Mouse (Mus musculus) layer of hippocampus, postnatal 25 days (tissue): ENCODE measurements around the gene Klhdc3. TPM values are rescaled to one million over a fixed set of nuclear protein-coding genes. Genes with fewer than 3 reads are reported as not detected.

Experiments used
- DNase-seq, 2 experiments: peaks; one replicate each; pipeline ENCODE4 v3.0.0; 2022; ENCODE audit warnings: mixed read lengths in 2 of 2, low spot score in 1 of 2; ENCODE audit errors: extremely low spot score in 1 of 2
- total RNA-seq, 2 experiments: library from RNA; stranded (reverse); gene quantifications; 2 replicates each; pipeline ENCODE4 v1.2.3; 2021

Klhdc3 gene
- total RNA-seq, 2 experiments from 2014 or later = 180 to 197 TPM

DNA sequence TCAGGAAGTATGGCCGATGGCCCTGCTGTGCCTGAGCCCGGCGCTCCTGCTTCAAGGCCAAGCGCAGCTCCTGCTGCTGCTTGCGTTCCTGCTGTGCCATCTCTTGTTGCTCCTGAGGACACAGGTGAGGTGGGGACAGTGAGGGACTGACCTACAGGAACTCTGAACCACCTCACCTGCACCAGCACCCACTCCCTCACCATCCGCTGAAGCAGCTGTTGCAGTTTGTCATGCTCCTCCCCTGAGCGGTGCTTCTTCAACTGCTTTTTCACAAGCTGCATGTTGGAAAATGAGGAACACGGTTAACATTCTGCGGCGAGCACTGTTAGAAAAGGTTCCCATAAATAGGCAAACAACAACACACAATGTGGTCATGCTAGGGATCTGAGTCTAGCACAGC, 10.8 kb downstream of the Klhdc3 start:
- DNase-seq = no peak

DNA sequence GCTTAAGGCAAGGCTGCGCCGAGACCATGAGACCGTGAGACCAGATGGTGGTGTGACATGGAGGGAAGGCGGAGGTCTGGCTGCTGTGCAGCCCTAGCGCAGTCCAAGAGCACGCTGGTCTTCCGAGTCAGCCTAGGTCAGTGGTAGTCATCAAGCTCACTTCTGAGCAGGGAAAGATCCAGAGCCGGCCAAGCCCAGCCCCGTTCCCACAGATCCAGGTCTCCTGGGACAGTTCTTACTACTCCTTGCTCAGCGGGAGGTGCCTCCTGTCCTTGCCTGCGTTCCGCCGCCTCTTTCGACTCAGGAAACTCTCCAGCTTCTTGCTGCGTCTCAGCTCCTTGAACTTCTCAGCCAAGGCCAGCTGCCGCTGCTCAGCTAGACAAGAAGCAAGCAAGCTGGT, 13.0 kb downstream of the Klhdc3 start:
- DNase-seq = no peak

DNA sequence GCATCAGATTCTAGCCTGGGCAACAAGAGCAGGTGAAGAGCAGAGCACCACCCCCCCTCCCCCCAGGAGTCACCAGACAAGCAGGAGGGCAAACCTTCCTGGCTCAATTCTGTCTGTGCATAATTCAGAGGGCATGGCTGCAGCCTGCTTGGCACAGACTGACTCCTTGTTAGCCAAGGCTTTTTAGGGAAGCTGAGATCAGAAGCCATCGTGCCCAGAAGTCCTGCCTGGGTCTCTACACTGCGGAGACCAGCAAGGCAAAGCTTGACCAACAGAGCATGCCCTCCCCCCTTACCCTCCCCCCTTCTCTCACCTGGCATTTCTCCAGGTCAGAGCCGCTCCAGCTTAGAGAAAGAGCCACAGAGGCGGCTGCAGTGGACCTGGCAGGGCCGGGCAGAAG, 18.0 kb downstream of the Klhdc3 start:
- no peak for DNase-seq

DNA sequence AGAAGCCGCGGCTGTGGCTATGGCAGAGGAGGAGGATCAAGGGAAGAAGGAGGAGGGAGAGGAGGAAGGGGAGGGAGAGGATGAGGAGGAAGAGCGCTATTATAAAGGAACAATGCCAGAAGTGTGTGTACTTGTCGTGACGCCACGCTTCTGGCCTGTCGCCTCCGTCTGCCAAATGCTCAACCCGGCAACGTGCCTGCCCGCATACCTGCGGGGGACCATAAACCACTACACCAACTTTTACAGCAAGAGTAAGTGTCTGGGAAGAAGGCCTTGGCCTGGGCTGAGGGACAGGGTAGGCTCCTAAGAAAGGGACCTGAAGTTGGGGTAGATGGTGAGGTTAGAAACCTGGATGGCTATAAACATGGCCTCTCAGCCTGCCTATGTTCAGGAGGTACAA, 18.7 kb downstream of the Klhdc3 start:
- no peak for DNase-seq

DNA sequence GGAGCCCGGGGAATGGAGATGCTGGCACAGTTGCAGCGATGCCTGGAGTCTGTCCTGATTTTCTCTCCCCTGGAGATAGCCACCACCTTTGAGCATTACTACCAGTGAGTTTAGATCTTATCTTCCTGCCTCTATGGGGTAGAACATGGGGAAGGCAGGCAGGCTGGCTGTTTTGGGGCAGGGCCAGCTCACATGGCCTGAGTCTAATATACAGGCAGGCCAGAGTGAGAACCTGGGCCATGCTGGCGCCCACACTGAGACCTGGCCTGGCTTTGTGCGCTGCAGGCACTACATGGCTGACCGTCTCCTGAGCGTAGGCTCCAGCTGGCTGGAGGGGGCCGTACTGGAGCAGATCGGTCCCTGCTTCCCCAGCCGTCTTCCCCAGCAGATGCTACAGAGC, 19.4 kb downstream of the Klhdc3 start:
- DNase-seq = no peak

DNA sequence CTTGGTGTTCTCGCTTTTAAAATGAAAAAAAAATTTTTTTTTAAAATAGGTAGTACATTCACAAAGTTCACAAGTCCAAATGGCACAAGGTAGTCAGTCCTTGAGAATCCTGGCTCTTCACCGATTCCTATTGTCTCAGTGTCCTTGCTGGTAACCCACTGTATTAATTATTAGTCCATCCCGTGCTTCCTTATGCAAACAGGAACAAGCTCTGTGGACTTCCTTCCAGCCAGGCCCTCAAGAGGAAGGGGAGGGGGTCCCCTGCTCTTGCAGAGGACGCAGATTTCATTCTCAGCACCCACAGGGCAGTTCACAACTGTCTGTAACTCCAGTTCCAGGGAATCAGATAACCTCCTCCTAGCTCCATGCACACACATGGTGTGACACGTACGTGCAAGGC, 24.7 kb downstream of the Klhdc3 start:
- DNase-seq = no peak

DNA sequence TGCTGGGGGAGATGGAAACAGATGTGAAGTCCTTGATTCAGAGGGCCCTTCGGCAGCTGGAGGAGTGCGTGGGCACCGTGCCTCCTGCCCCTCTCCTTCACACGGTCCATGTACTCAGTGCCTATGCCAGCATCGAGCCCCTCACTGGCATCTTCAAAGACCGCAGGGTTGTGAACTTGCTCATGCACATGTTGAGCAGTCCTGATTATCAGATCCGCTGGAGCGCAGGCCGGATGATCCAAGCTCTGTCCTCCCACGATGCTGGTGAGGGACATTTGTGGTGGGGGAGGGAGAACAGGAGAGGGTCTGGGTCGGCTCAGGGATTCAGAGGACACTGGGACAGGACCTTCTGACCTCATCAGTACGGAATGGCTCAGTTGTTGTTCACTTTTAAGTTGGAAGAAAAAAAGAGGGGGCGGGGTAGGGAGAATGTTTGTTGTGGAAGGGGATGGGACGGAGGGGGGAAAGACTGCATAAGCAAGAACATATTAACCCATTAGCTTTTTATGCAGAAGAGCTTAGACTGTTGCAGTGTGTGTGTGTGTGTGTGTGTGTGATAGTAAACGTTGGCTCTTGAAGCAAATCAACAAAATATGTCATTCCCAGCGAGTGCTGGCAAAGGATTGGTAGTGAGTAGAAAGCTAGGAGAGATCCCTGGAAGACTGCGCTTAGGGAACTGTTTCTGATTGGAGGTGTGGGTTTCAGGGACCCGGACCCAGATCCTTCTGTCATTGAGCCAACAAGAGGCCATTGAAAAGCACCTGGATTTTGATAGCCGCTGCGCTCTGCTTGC, 28.8 kb downstream of the Klhdc3 start:
- no peak for DNase-seq

DNA sequence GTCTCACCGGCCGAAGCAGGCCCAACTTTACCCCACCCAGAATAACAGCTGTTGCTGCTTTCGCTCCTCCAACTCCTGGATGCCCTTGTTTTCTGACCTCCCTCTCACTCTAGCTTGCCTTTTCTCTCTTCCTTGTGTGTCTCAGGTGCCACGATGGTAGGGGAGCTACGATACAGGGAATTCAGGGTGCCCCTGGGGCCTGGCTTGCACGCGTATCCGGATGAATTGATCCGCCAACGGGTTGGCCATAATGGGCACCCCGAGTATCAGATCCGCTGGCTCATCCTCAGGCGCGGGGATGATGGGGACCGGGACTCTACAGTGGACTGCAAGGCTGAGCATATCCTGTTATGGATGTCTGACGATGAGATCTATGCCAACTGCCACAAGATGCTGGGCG, 29.4 kb downstream of the Klhdc3 start:
- no peak for DNase-seq

DNA sequence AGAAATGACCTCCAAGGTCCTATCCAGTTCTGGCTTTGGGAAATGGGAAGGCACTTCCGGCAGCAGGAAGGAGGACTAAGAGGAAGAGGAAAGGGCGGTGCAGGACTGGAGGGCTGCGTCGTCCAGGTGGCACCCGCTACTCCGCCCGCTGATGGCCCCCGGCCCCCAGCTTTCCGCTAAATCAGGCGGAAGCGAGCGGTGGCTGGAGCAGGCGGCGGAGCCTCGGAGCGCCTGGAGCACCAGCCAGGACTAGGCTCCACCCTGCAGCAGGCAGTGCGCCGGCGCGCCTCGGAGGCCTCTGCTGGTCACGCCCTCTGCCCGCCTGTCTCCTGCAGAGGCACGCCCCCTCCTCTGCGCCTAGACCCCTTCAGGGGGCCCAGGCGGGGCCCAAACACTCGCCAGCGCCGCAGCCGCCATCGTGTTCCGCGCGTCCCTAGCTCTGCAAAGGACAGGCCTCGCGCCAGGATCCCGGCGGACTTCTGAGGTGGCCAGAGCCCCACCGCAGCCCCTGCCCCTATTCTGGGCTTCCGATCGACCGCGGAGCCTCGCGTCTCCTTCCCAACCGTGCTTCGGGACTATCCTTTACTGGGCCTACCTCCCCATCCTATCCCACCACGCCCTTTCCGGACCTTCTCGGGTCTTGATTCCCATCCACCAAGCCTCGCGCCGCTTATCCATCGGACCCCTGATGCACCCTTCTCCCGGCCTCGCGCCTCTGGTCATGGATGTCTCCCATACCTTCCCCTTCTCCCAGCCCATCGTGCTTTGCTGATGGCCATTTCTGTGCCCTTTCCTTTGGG, 30.3 kb downstream of the Klhdc3 start, which contains the start of gene Cul7:
Gene Cul7, plus strand, starts transcription at position 106 of the 800 bp plus-strand sequence.
- DNase-seq = peak; percentile 79 to 81

DNA sequence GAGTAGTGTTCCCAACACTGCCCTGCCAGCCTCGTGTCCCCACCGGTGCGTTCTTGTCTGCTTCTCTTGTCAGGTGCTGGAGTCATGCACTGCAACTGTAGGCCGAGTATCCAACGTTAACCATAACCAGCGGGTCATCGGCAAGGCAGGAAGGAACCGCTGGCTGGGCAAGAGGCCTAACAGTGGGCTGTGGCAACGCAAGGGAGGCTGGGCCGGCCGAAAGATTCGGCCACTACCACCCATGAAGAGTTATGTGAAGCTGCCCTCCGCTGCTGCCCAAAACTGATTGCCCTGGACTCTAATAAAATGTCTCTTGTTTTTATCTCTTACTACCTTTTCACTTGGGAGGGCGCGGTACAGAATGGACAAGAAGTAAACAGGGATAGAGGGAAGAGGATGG, 30.9 kb downstream of the Klhdc3 start:
- DNase-seq = no peak

DNA sequence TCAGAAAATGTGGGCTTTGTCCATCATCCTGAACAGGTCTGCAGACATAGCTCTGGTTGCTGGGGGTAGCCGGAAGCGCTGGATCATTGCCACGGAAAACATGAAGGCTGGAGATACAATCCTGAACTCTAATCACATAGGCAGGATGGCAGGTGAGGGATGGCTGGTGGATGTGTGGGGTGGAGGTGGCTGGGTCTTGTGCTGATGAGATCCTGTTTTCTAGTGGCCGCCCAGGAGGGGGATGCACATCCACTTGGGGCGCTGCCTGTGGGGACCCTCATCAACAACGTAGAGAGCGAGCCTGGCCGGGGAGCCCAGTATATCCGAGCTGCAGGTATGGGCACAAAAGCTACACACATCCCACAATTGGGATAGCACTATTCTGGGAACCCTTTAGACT, 32.3 kb downstream of the Klhdc3 start:
- DNase-seq = no peak

DNA sequence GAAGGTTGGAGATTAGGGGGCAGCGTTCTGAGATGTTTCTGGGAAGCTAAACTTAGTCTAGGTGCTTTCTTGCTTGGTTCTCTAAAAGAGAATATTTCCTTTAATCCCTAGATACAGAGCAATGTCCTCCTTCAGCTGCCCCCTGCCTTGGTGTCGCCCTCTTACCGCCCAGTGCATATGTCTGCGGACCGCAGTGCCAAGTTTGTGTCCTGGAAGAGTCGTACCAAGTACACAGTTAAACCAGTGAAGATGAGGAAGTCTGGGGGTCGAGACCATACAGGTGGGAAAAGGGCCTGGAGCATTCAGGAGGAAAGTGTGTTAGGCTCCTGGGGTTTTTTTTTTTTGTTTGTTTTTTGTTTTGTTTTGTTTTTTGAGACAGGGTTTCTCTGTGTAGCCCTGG, 33.4 kb downstream of the Klhdc3 start:
- DNase-seq = no peak

DNA sequence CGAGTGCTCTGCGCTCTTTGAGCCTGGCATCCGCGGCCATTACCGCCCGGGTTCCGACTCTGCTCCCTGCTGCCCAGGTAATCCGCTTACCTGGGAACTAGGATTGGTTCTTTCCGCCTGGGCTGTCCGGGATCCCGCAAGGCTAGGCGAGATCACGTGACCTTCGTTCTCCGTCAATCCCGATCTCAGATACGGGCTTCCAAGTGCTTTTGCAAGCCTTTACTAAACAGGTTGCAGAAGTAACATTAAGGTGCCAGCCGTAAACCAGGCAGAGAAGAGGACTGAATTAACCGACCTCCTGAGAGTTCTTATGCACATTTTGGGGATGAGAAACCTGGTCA, 34.4 kb downstream of the Klhdc3 start:
- DNase-seq = no peak

DNA sequence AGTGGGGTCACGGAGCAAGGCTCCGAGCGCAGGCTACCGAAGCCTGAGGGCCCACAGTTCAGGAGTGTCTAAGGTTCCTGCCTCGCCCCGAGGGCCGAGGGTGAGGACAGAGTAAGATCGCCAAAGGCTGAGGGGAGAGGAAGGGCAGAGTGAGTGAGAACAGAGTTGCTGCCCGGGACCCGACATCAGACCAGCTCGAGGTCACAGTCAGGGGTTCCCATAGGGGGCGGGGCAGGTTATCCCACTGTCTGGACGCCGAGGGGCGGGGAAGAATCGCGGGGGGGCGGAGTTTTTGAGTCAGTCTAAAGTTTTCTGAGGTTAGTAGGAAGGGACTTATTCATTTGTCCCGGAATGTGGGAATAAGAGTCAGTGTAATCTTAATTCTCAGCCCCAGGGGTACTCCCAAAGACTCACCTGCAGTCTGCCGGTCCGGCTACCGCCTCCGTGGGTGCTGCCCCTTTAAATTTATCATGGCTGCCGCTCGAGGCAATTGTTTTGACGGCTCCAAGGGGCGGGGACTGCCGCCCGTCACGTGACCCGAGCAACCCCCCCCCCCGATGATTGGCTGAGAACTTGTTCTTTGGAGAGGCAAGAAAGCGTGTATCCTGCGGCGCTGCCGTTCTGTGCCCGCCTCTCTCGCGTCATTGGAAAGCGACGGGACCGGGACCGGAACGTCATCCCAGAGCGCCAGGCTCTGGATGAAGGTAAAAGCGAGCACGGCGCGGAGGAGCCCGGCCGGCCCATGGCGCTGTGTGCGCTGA, 35.0 kb downstream of the Klhdc3 start, which contains the start of the genes Klc4 and Mrpl2:
Gene Klc4, minus strand, starts transcription at position 462 of the 761 bp plus-strand sequence.
Gene Mrpl2, plus strand, starts transcription at position 669 of the 761 bp plus-strand sequence.
- DNase-seq = peak; percentile 99

DNA sequence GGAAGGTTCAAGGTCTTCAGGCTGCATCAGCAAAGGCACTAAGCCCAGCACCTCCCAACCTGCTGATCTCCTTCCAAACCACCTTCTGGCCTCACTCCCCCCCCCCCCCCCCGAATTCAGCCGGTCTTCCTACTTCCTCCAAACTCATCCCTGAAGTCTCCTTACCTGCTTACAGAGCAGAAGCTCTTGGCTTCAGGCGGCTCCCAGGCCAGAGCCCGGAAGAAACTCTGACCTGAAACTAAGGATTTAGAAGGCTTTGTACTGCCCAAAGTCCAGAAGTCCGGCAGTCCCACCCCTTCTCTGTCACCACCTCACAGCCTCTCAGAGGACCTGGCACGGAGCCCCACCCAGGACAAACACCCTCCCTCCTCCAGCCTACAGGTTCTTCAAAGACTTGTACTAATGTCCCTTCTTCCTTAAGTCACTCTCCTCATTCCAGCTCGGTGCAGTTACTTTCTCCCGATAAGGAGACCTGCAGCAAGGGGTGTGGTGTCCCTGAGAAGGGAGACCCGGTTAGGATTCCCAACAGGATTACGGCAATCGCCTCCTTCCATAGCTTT, 35.7 kb downstream of the Klhdc3 start:
- no peak for DNase-seq

DNA sequence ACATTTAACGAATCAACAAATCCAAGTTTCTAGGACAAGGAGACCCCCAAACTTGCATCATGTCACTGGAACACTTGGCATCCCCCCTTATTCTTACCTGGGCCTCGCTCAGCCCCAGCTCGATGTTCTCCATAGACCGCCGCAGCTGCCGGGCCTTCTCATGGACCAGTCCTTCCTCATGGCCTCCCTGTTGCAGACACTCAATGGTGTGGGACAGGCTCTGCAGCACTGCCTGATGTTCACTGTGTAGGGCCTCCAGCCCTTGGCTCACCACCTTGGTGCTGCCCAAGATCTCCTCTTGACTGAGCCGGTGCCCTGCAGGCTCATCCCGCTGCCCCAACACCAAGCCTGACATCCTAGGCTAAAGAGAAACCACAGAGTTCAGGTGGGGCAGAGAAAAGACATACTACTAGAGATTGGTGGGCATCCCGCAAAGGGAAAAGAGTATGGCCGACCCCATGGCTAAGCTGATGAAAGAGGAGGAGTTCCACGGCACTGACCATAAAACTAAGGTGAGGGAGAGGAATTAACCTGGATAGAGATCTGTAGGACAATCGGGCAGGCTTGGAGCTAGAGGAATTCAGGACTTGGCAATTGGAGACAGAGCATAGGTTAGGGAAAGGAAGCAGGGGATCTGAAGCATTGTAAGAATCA, 36.4 kb downstream of the Klhdc3 start:
- no peak for DNase-seq

DNA sequence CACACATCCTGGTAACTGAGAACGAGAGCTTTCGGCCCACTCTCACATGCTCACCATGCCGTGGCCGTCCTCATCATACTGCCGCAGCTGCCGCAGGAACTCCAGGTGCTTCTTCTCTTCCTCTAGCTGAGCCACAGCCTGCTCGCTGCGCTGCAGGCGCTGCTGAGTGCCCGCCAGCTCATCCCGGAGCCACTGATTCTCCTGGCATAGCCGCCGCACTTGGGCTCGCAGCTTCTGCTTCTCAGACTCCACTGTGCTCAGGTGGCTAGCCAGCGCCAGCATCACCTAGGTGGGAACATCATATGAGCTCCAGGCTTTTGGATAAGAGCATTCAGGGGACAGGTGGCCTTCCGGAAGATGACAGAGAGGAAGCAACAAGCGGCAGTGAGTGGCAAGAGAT, 38.7 kb downstream of the Klhdc3 start:
- no peak for DNase-seq

DNA sequence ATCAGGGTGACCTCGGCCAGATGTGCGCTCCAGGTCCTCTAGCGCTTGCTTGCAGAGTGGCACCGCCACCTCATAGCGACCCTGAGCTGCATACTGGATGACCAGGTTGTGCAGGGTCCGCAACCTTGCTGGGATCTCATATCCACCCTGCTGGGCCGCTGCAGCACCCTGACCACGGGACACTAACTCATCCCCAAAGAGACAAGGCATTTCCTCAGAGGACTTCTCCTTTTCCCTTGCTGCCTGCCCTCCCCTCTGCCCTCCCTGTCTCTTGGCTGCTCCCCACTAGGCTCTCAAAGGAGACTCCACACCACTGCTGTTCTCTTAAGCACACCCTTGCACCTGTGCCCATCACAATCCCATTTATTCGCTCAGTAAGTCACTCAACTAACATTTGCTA, 40.8 kb downstream of the Klhdc3 start:
- DNase-seq = no peak

DNA sequence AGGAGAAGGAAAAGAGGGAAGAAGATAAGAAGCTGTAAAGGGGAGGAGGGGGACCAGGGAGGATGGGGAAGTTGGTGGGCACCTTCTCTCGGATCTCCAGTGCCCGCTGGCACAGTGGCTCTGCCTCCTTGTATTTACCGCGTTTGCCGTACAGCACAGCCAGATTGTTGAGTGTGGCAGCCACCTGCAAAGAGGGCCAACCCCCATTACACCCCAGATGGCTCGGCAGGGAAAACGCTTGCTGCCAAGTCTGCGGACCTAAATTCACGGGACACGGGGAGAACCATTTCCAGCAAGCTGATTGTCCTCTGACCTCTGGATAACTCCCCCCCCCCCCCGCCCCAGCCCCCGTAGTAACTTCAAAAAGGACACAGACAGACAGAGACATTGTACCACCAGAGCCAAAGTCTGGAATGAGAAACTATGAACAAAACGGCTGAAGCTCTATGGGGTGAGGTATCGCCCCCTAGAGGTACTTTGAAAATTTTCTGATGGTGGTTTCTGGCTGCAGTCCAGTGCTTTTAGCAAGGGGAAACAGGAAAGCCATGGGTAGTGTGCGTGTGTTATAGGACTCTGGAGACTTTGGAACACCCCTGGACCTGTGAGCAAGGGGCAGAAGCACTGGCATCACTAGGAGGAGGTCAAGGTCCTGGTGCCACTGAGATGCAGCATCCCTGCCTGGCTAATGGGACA, 43.7 kb downstream of the Klhdc3 start:
- DNase-seq = peak; percentile 54 to 64
